Mouse (Mus musculus) heart, postnatal 0 days (tissue): Measurements from ENCODE around the gene Nfix.
A peak's percentile ranks its signal among the peaks of the same experiment; 100 is the strongest.

Experiments
- CTCF ChIP-seq: IDR thresholded peaks from 2 replicates; pipeline ENCODE4 v1.5.1; 2016; ENCODE audit warnings: antibody characterized with exemption, control low read depth, low read depth
- EP300 ChIP-seq: IDR thresholded peaks from 2 replicates; pipeline ENCODE4 v1.6.1; 2016; ENCODE audit warnings: antibody characterized with exemption, low read depth

GRCm38 (mm10) chr8:84656641-84657126, 143.5 kb downstream of the Nfix start:
- TF ChIP-seq CTCF, result no peak
- TF ChIP-seq EP300, result peak; percentile 76
